Mouse (Mus musculus) heart, adult 2 months (tissue): ENCODE data around the gene Gm21970.

Experiments
- CTCF ChIP-seq: fragments of 200-600 bp; IDR thresholded peaks from 2 replicates; pipeline ENCODE4 v1.8.1; 2022; ENCODE audit warnings: antibody characterized with exemption, mild to moderate bottlenecking, moderate library complexity
- EP300 ChIP-seq: fragments of 200-500 bp; IDR thresholded peaks from 2 replicates; pipeline ENCODE4 v1.6.1; 2011; ENCODE audit warnings: low read depth, low read length, control low read depth; ENCODE audit not compliant: insufficient read depth
- POLR2A ChIP-seq: fragments of 200-500 bp; IDR thresholded peaks from 2 replicates; pipeline ENCODE4 v1.6.1; 2011; ENCODE audit warnings: mild to moderate bottlenecking, low read depth, low read length, control low read depth; ENCODE audit not compliant: insufficient read depth

DNA sequence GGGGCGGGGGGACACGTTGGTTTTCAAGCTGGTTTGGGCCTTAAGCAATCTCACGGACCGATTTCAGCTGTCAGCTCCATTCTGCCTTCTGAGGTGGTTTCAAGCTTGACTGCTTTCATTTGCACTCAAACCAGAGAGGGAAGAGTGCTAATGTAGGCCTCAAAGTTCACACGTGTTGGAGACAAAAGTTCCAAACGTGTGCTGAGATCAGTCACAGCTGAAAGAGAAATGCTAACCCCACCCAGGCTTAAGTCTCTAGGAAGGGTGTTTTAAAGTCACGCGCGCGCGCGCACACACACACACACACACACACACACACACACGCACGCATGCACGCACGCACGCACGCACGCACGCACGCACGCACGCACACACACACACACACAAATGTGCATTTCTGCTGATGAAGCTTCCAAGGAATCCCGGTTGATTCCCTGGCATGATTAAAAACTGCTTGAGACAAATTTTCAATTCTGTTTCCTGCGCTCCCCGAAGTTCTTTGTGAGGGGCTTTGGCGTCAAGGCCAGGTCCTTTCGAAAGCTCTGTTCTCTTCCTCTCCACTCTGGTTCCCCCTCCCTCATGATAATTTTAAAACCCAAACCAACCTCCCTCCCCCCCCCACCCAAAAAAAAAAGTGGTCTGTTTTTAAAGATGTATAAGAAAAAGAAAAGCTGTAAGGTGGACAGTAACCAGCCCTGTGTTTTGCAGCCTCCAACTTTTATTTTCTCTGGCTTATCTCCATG lies 42.8 kb upstream of the Gm21970 start:
- no peak for TF ChIP-seq CTCF
- TF ChIP-seq EP300 = no peak
- no peak for TF ChIP-seq POLR2A
